Mouse (Mus musculus) kidney, embryonic 15.5 days (tissue): ENCODE results near the gene Pmfbp1. TPM values are rescaled to one million over a fixed set of nuclear protein-coding genes. Genes with fewer than 3 reads are reported as not detected.
"Not testable (repeated sequence)": the region's sequence is repeated elsewhere in the genome, so short reads cannot be mapped to it uniquely, and the experiment has no call there.

Source experiments
- ATAC-seq: fragments of 200-750 bp; cut with Nextera tagmentation; replicated peaks from 2 replicates; pipeline ENCODE4 v1.8.0; 2017; ENCODE audit warnings: moderate TSS enrichment; ENCODE audit not compliant: low FRiP score
- H3K27ac ChIP-seq: fragments of 300-500 bp; sonication (generic); 2 replicates; pipeline ENCODE4 v1.5.1; 2015; ENCODE audit warnings: mild to moderate bottlenecking, inconsistent platforms
- H3K27me3 ChIP-seq: fragments of 300-500 bp; sonication (generic); 2 replicates; pipeline ENCODE4 v1.6.1; 2015; ENCODE audit warnings: inconsistent platforms
- H3K36me3 ChIP-seq: fragments of 300-500 bp; sonication (generic); 2 replicates; pipeline ENCODE4 v1.6.1; 2015; ENCODE audit warnings: inconsistent platforms
- H3K4me1 ChIP-seq: fragments of 300-500 bp; sonication (generic); 2 replicates; pipeline ENCODE4 v1.6.1; 2015; ENCODE audit warnings: inconsistent platforms
- H3K4me2 ChIP-seq: fragments of 300-500 bp; sonication (generic); 2 replicates; pipeline ENCODE4 v1.6.1; 2015; ENCODE audit warnings: moderate library complexity, mild to moderate bottlenecking, inconsistent platforms
- H3K4me3 ChIP-seq: fragments of 300-500 bp; sonication (generic); replicated peaks from 2 replicates; pipeline ENCODE4 v1.5.1; 2015; ENCODE audit warnings: mild to moderate bottlenecking, inconsistent platforms
- H3K9ac ChIP-seq: fragments of 300-500 bp; sonication (generic); 2 replicates; pipeline ENCODE4 v1.6.1; 2015; ENCODE audit warnings: mild to moderate bottlenecking, inconsistent platforms
- H3K9me3 ChIP-seq: fragments of 300-500 bp; sonication (generic); replicated peaks from 2 replicates; pipeline ENCODE4 v1.6.1; 2016; ENCODE audit warnings: inconsistent platforms
- WGBS: fragments of 180-500 bp; shearing (Covaris S2); methylation state at CpG from one replicate; pipeline ENCODE4 v1.1.7; 2015; ENCODE audit warnings: mixed read lengths; 5-methylcytosine and 5-hydroxymethylcytosine counted together
- polyA plus RNA-seq: library from polyadenylated mRNA; unstranded; fragments of >200 nt; fragmentation: Nextera tagmentation; extraction: Ambion mirVana; gene quantifications from 2 replicates; pipeline ENCODE4 v1.2.1, GENCODE M21; 2015

The Pmfbp1 gene
- polyA plus RNA-seq = 0.08 and 0.10 TPM in 2 replicates

- H3K9me3 ChIP-seq = no peaks in the 10 kb centered on the region
- no peaks in the 10 kb centered on the region for H3K27me3 ChIP-seq
- no peaks in the 10 kb centered on the region for H3K36me3 ChIP-seq
- 94% methylated on average over 6 of the region's 6 CpGs for WGBS
- ATAC-seq = no peak
- H3K4me1 ChIP-seq = no peaks in the 10 kb centered on the region
- H3K27ac ChIP-seq = no peak within 1 kb of the TSS
- no peak within 1 kb of the TSS for H3K4me3 ChIP-seq
- H3K9ac ChIP-seq = no peak within 1 kb of the TSS
- H3K4me2 ChIP-seq = no peak within 1 kb of the TSS
Observed at GRCm38 (mm10) chr8:109493727-109494126, at the start of gene Pmfbp1. TSS of gene Pmfbp1 (plus strand) at chr8:109494027.

GRCm38 (mm10) chr8:109446896-109447295 lies 46.9 kb upstream of the Pmfbp1 start:
- 32% methylated on average over 7 of the region's 7 CpGs for WGBS
- H3K4me3 ChIP-seq, H3K9me3 ChIP-seq, H3K4me1 ChIP-seq, H3K27me3 ChIP-seq, H3K4me2 ChIP-seq, H3K27ac ChIP-seq, H3K36me3 ChIP-seq, ATAC-seq, H3K9ac ChIP-seq: not testable (repeated sequence)

GRCm38 (mm10) chr8:109451000-109451399 lies 42.8 kb upstream of the Pmfbp1 start:
- no peaks in the 10 kb centered on the region for H3K36me3 ChIP-seq
- ATAC-seq = no peak
- no peak overlapping the region for H3K9ac ChIP-seq
- no peak overlapping the region for H3K4me2 ChIP-seq
- no peaks in the 10 kb centered on the region for H3K27me3 ChIP-seq
- no peak overlapping the region for H3K4me3 ChIP-seq
- H3K27ac ChIP-seq = no peak overlapping the region
- no peaks in the 10 kb centered on the region; the same call in 1 of the 2 replicates for H3K9me3 ChIP-seq
- 68% methylated on average over 7 of the region's 7 CpGs for WGBS
- no peaks in the 10 kb centered on the region for H3K4me1 ChIP-seq

GRCm38 (mm10) chr8:109455113-109455512 lies 38.7 kb upstream of the Pmfbp1 start:
- H3K9me3 ChIP-seq = no peaks in the 10 kb centered on the region; the same call in 1 of the 2 replicates
- 0 out of 2 replicates have a peak, but pooled peaks cover 2% of the 10 kb centered on the region for H3K27me3 ChIP-seq
- H3K9ac ChIP-seq = no peak overlapping the region
- H3K4me3 ChIP-seq = no peak overlapping the region
- WGBS = 65% methylated on average over 2 of the region's 2 CpGs
- no peak overlapping the region for H3K4me2 ChIP-seq
- ATAC-seq = no peak
- H3K4me1 ChIP-seq = no peaks in the 10 kb centered on the region
- H3K27ac ChIP-seq = no peak overlapping the region
- H3K36me3 ChIP-seq = no peaks in the 10 kb centered on the region

GRCm38 (mm10) chr8:109457387-109457786 lies 36.4 kb upstream of the Pmfbp1 start:
- Histone ChIP-seq H3K4me1 (no peaks in the 10 kb centered on the region), H3K4me3 (no peak overlapping the region), H3K27ac (no peak overlapping the region), H3K4me2 (no peak overlapping the region), H3K27me3 (0 out of 2 replicates have a peak, but pooled peaks cover 5% of the 10 kb centered on the region), H3K36me3 (no peaks in the 10 kb centered on the region), H3K9ac (no peak overlapping the region), H3K9me3 (no peaks in the 10 kb centered on the region)
- 58% methylated on average over 8 of the region's 8 CpGs for WGBS
- ATAC-seq = no peak

GRCm38 (mm10) chr8:109458580-109458979 lies 35.2 kb upstream of the Pmfbp1 start:
- no peak overlapping the region for H3K9ac ChIP-seq
- WGBS = 87% methylated on average over 12 of the region's 12 CpGs
- 0 out of 2 replicates have a peak, but pooled peaks cover 5% of the 10 kb centered on the region for H3K27me3 ChIP-seq
- no peak overlapping the region for H3K27ac ChIP-seq
- H3K4me1 ChIP-seq = peaks cover under 1% of the 10 kb centered on the region
- no peak overlapping the region for H3K4me3 ChIP-seq
- no peak for ATAC-seq
- no peaks in the 10 kb centered on the region for H3K36me3 ChIP-seq
- no peaks in the 10 kb centered on the region for H3K9me3 ChIP-seq
- H3K4me2 ChIP-seq = no peak overlapping the region

- H3K27ac ChIP-seq = no peak overlapping the region
- H3K9me3 ChIP-seq = no peaks in the 10 kb centered on the region
- ATAC-seq = no peak
- no peak overlapping the region for H3K4me2 ChIP-seq
- H3K4me3 ChIP-seq = no peak overlapping the region
- WGBS = 45% methylated on average over 2 of the region's 2 CpGs
- H3K27me3 ChIP-seq = peaks cover 19% of the 10 kb centered on the region
- peaks cover 16% of the 10 kb centered on the region for H3K4me1 ChIP-seq
- H3K9ac ChIP-seq = no peak overlapping the region
- H3K36me3 ChIP-seq = no peaks in the 10 kb centered on the region
Observed at GRCm38 (mm10) chr8:109463075-109463474, 30.8 kb upstream of the Pmfbp1 start.

GRCm38 (mm10) chr8:109463677-109464313 lies 30.0 kb upstream of the Pmfbp1 start:
- H3K4me3 ChIP-seq = no peak overlapping the region
- no peak overlapping the region for H3K9ac ChIP-seq
- 10% methylated on average over 13 of the region's 13 CpGs for WGBS
- peaks cover 16% of the 10 kb centered on the region for H3K4me1 ChIP-seq
- no peaks in the 10 kb centered on the region for H3K9me3 ChIP-seq
- H3K36me3 ChIP-seq = no peaks in the 10 kb centered on the region
- peak overlapping the region; percentile 40 for H3K4me2 ChIP-seq
- no peak for ATAC-seq
- H3K27me3 ChIP-seq = peaks cover 24% of the 10 kb centered on the region
- H3K27ac ChIP-seq = no peak overlapping the region

- peak overlapping the region; percentile 40 for H3K4me2 ChIP-seq
- no peak overlapping the region for H3K9ac ChIP-seq
- peaks cover 24% of the 10 kb centered on the region for H3K27me3 ChIP-seq
- no peak for ATAC-seq
- H3K4me1 ChIP-seq = peaks cover 16% of the 10 kb centered on the region
- H3K36me3 ChIP-seq = no peaks in the 10 kb centered on the region
- WGBS = 32% methylated on average over 15 of the region's 15 CpGs
- no peaks in the 10 kb centered on the region for H3K9me3 ChIP-seq
- H3K27ac ChIP-seq = no peak overlapping the region
- H3K4me3 ChIP-seq = no peak overlapping the region
Observed at GRCm38 (mm10) chr8:109464451-109464891, 29.4 kb upstream of the Pmfbp1 start.

- 64% methylated on average over 3 of the region's 3 CpGs for WGBS
- H3K9me3 ChIP-seq = no peaks in the 10 kb centered on the region
- H3K4me1 ChIP-seq = peaks cover 16% of the 10 kb centered on the region
- ATAC-seq = no peak
- H3K36me3 ChIP-seq = no peaks in the 10 kb centered on the region
- no peak overlapping the region for H3K9ac ChIP-seq
- no peak overlapping the region for H3K4me3 ChIP-seq
- no peak overlapping the region for H3K4me2 ChIP-seq
- no peak overlapping the region for H3K27ac ChIP-seq
- H3K27me3 ChIP-seq = peaks cover 22% of the 10 kb centered on the region
Observed at GRCm38 (mm10) chr8:109465056-109465455, 28.8 kb upstream of the Pmfbp1 start.

DNA sequence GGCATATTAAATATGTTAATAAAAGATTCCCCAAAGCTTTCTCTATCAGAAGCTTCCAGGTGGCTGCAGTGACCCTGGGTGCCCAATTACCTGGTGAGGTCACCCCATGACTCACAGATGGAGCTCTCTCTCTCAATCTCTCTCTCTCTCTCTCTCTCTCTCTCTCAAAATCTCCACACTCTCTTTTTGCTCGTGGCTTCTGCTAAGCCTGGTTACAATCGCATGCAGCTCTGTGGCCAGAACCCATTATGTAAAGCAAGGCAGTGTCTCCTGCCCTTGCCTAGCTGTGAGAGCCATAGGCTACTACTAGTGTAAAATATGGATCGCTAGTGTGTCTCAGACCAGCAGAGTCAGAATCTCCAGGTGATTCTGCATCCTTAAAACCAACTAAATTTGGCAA lies 28.1 kb upstream of the Pmfbp1 start:
- H3K9me3 ChIP-seq = no peaks in the 10 kb centered on the region
- H3K27ac ChIP-seq = no peak overlapping the region
- H3K27me3 ChIP-seq = peaks cover 19% of the 10 kb centered on the region
- no peak overlapping the region for H3K4me2 ChIP-seq
- no peak for ATAC-seq
- WGBS = 76% methylated on average over 3 of the region's 3 CpGs
- H3K36me3 ChIP-seq = no peaks in the 10 kb centered on the region
- H3K9ac ChIP-seq = no peak overlapping the region
- peaks cover 16% of the 10 kb centered on the region for H3K4me1 ChIP-seq
- H3K4me3 ChIP-seq = no peak overlapping the region

- whole genome bisulfite sequencing = 33% methylated on average over 5 of the region's 5 CpGs
- Histone ChIP-seq H3K27me3 (peaks cover 23% of the 10 kb centered on the region), H3K9me3 (no peaks in the 10 kb centered on the region), H3K9ac (no peak overlapping the region), H3K4me2 (no peak overlapping the region), H3K27ac (no peak overlapping the region), H3K4me1 (peaks cover 16% of the 10 kb centered on the region), H3K4me3 (no peak overlapping the region), H3K36me3 (no peaks in the 10 kb centered on the region)
- no peak for ATAC-seq
Observed at GRCm38 (mm10) chr8:109467516-109467915, 26.3 kb upstream of the Pmfbp1 start.

DNA sequence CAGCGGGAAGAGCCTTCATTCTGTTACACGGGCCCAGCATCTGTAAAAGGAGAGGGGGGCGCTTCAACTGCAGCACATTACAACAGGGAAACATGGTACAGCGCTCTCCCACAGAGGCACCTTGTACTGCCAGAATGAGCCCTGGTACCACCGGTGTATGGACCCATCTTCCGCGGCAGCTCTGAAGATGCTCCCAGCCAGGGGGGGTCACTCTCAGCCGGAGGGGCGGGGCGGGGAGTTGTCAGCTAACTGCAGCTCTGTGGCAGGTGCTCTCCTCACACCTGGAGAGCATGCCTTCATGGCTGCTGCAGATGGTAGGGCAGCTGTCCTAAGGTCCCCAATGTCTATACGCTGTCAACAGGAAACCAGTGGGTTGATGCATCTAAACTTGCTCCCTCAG lies 25.7 kb upstream of the Pmfbp1 start:
- H3K4me1 ChIP-seq = peaks cover 16% of the 10 kb centered on the region

More for the DNA sequence above, 25.7 kb upstream of the Pmfbp1 start:
- Histone ChIP-seq H3K36me3 (no peaks in the 10 kb centered on the region), H3K4me2 (no peak overlapping the region), H3K9me3 (no peaks in the 10 kb centered on the region), H3K27ac (no peak overlapping the region), H3K9ac (no peak overlapping the region), H3K4me3 (no peak overlapping the region), H3K27me3 (peaks cover 23% of the 10 kb centered on the region)
- ATAC-seq = no peak
- WGBS = 89% methylated on average over 11 of the region's 11 CpGs
